Mouse (Mus musculus): ENCODE measurements around the gene Mnx1. TPM values are rescaled to one million over a fixed set of nuclear protein-coding genes. Genes with fewer than 3 reads are reported as not detected.

Gene Mnx1
- total and polyA plus RNA-seq, 3 experiments = 0.11 to 0.21 TPM; not detected in 1

GRCm38 (mm10) chr5:29487321-29487720 is 9.1 kb upstream of the Mnx1 start:
- Histone ChIP-seq H3K79me2 (replicated peaks; ENCODE audit: control insufficient read depth, extremely low read depth, insufficient read depth, poor library complexity, severe bottlenecking) (no peaks in the 10 kb centered on the region), H3K9me3 (replicated peaks; ENCODE audit: low read length) (no peaks in the 10 kb centered on the region), H3K27me3 (replicated peaks) (no peaks in the 10 kb centered on the region), H3K4me1 (ENCODE audit: control insufficient read depth in 1 of 2, insufficient read depth in 2 of 2) (peaks cover 12 to 60% of the 10 kb centered on the region in 2 experiments), H3K27ac (ENCODE audit: insufficient read depth, low read depth) (no peak overlapping the region), H3K36me3 (replicated peaks in 1 of 2; ENCODE audit: control insufficient read depth in 1 of 2, insufficient read depth in 1 of 2, low read length in 1 of 2) (no peaks in the 10 kb centered on the region), H3K4me2 (ENCODE audit: insufficient read depth, low read depth, poor library complexity, severe bottlenecking) (no peak overlapping the region), H3K4me3 (replicated peaks in 1 of 3; ENCODE audit: low read depth in 2 of 3, low read length in 2 of 3, poor library complexity in 1 of 3) (no peak overlapping the region), H3K9ac (ENCODE audit: insufficient read depth, low read depth) (no peak overlapping the region)
- no peak for TF ChIP-seq HCFC1 (IDR thresholded peaks at IDR 0.05; ENCODE audit: low read depth, low read length)
- no peak for TF ChIP-seq MEF2A (IDR thresholded peaks at IDR 0.05; ENCODE audit: borderline replicate concordance, low read depth, low read length)
- no peak for TF ChIP-seq CTCF (conservative IDR thresholded peaks at IDR 0.05 in 1 of 2, IDR thresholded peaks at IDR 0.05 in 1 of 2; ENCODE audit: low read depth in 2 of 2, low read length in 2 of 2)
- TF ChIP-seq MYC (IDR thresholded peaks at IDR 0.05; ENCODE audit: low read depth, low read length) = no peak
- TF ChIP-seq UBTF (IDR thresholded peaks at IDR 0.05; ENCODE audit: low read depth, low read length) = no peak
- TF ChIP-seq GABPA (IDR thresholded peaks at IDR 0.05; ENCODE audit: insufficient replicate concordance, low read depth, low read length) = no peak
- TF ChIP-seq SIN3A (IDR thresholded peaks at IDR 0.05; ENCODE audit: low read length) = no peak
- TF ChIP-seq KAT2A (IDR thresholded peaks at IDR 0.05; ENCODE audit: insufficient replicate concordance, low read length) = no peak
- TF ChIP-seq RCOR1 (conservative IDR thresholded peaks at IDR 0.05; ENCODE audit: low read depth, low read length) = no peak
- no peak for TF ChIP-seq MAX (IDR thresholded peaks at IDR 0.05; ENCODE audit: low read length)
- no peak for TF ChIP-seq POLR2AphosphoS2 (IDR thresholded peaks at IDR 0.05; ENCODE audit: low read depth, low read length)
- no peak for TF ChIP-seq TCF12 (IDR thresholded peaks at IDR 0.05; ENCODE audit: low read depth, low read length)
- no peak for TF ChIP-seq CHD1 (IDR thresholded peaks at IDR 0.05; ENCODE audit: low read depth, low read length)
- no peak for TF ChIP-seq USF1 (IDR thresholded peaks at IDR 0.05; ENCODE audit: low read depth, low read length)
- no peak for TF ChIP-seq MAFK (IDR thresholded peaks at IDR 0.05; ENCODE audit: insufficient replicate concordance, low read length)
- no peak for TF ChIP-seq ZKSCAN1 (IDR thresholded peaks at IDR 0.05; ENCODE audit: borderline replicate concordance, low read depth, low read length)
- TF ChIP-seq BHLHE40 (IDR thresholded peaks at IDR 0.05; ENCODE audit: low read depth, low read length) = no peak
- dilution Hi-C loops (cut with MboI; ENCODE audit: extremely low pct_ligation_motif_present, extremely low pct_unique_long_range_greater_than_20kb, low sequenced_read_pairs) = no loop called here
- in situ Hi-C loops (cut with MboI; ENCODE audit: low pct_ligation_motif_present, low pct_unique_long_range_greater_than_20kb, low sequenced_read_pairs) = no loop called here
- no peak for DNase-seq (ENCODE audit: extremely low read depth)

- Histone ChIP-seq H3K4me1 (ENCODE audit: control insufficient read depth in 1 of 2, insufficient read depth in 2 of 2) (peaks cover 12 to 60% of the 10 kb centered on the region in 2 experiments), H3K4me2 (ENCODE audit: insufficient read depth, low read depth, poor library complexity, severe bottlenecking) (no peak overlapping the region), H3K4me3 (replicated peaks in 1 of 3; ENCODE audit: low read depth in 2 of 3, low read length in 2 of 3, poor library complexity in 1 of 3) (peak overlapping the region in 1 of 3 experiments; percentile 15), H3K27me3 (replicated peaks) (no peaks in the 10 kb centered on the region), H3K79me2 (replicated peaks; ENCODE audit: control insufficient read depth, extremely low read depth, insufficient read depth, poor library complexity, severe bottlenecking) (no peaks in the 10 kb centered on the region), H3K27ac (ENCODE audit: insufficient read depth, low read depth) (no peak overlapping the region), H3K9ac (ENCODE audit: insufficient read depth, low read depth) (no peak overlapping the region), H3K36me3 (replicated peaks in 1 of 2; ENCODE audit: control insufficient read depth in 1 of 2, insufficient read depth in 1 of 2, low read length in 1 of 2) (no peaks in the 10 kb centered on the region), H3K9me3 (replicated peaks; ENCODE audit: low read length) (no peaks in the 10 kb centered on the region)
- DNase-seq (ENCODE audit: extremely low read depth) = no peak
- dilution Hi-C loops (cut with MboI; ENCODE audit: extremely low pct_ligation_motif_present, extremely low pct_unique_long_range_greater_than_20kb, low sequenced_read_pairs) = no loop called here
- TF ChIP-seq CHD2 (IDR thresholded peaks at IDR 0.05; ENCODE audit: low read length) (no peak), GABPA (IDR thresholded peaks at IDR 0.05; ENCODE audit: insufficient replicate concordance, low read depth, low read length) (no peak), CTCF (conservative IDR thresholded peaks at IDR 0.05 in 1 of 2, IDR thresholded peaks at IDR 0.05 in 1 of 2; ENCODE audit: low read depth in 2 of 2, low read length in 2 of 2) (no peak), MAFK (IDR thresholded peaks at IDR 0.05; ENCODE audit: insufficient replicate concordance, low read length) (no peak)
- in situ Hi-C loops (cut with MboI; ENCODE audit: low pct_ligation_motif_present, low pct_unique_long_range_greater_than_20kb, low sequenced_read_pairs) = no loop called here
Measured at GRCm38 (mm10) chr5:29485941-29486320, 7.7 kb upstream of the Mnx1 start.

Measured in CH12.LX (cell line).